Mouse (Mus musculus): ENCODE measurements around the gene Cep131.

DNA sequence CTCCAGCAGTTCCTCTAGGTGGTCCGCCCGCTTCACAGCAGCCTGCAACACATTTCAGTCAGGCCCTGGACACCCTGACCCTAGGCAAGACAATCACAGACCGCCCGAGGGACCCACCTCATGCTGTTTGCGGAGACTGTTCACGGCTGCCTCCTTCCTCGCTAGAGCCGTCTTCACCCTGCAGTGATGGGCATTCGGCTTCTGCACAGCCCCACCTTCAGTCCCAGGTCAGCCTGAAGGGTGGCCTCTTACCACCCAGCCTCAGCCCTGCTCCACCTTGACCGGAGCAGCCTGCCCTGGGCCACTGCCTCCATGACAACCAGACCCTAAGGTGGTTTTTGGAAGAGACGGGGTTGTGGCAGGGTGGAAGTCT, 22.0 kb downstream of the Cep131 start:
- TF ChIP-seq CTCF (conservative IDR thresholded peaks at IDR 0.05 in 1 of 2, IDR thresholded peaks at IDR 0.05 in 1 of 2; ENCODE audit: low read depth in 2 of 2, low read length in 2 of 2) = no peak
- TF ChIP-seq TBP (conservative IDR thresholded peaks at IDR 0.05; ENCODE audit: low read depth, low read length) = no peak
- TF ChIP-seq POLR2A (IDR thresholded peaks at IDR 0.05; ENCODE audit: low read depth, low read length) = no peak
- TF ChIP-seq USF2 (conservative IDR thresholded peaks at IDR 0.05; ENCODE audit: low read depth, low read length) = no peak
- no peak for TF ChIP-seq ZNF384 (IDR thresholded peaks at IDR 0.05; ENCODE audit: low read depth, low read length)
- no peak for TF ChIP-seq MEF2A (IDR thresholded peaks at IDR 0.05; ENCODE audit: borderline replicate concordance, low read depth, low read length)
- TF ChIP-seq ZC3H11A (IDR thresholded peaks at IDR 0.05; ENCODE audit: low read depth, low read length) = no peak
- no peak for TF ChIP-seq CHD1 (IDR thresholded peaks at IDR 0.05; ENCODE audit: low read depth, low read length)
- TF ChIP-seq UBTF (IDR thresholded peaks at IDR 0.05; ENCODE audit: low read depth, low read length) = no peak

Measured in CH12.LX (cell line).